Mouse (Mus musculus) right cerebral cortex, postnatal 4 days (tissue): ENCODE measurements around the gene H2al1o.
"Not testable (repeated sequence)": the region's sequence is repeated elsewhere in the genome, so short reads cannot be mapped to it uniquely, and the experiment has no call there.

Source experiments
- DNase-seq: peaks from one replicate; pipeline ENCODE4 v3.0.0-alpha.2; 2022

Gene H2al1o

DNA sequence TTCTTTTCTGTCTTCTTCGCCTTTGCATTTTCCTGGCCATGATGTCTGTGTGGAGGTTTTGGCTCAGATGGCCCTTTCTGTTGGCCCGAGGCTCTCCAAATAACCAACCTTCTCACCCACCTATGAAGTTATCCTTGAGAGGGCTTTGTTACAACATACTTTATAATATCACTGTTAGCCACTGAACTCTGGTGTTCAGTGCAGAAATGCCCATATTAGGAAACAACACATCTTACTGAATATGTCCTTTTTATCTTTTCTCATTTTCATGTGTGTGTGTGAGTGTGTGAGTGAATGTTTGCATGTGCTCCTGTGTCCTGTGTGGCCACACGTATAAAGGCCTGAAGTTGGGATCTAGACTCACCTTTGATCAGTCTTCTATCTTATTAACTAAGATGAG lies at the start of gene H2al1o:
TSS of gene H2al1o (minus strand) at position 101 of the 400 bp plus-strand sequence.
- not testable (repeated sequence) for DNase-seq

GRCm38 (mm10) chrX:9598036-9598435 lies 25.8 kb upstream of the H2al1o start:
- not testable (repeated sequence) for DNase-seq

GRCm38 (mm10) chrX:9536881-9537280 lies 35.3 kb downstream of the H2al1o start:
- no peak for DNase-seq
